Mouse (Mus musculus) megakaryocyte, embryonic 14.5 days (primary cell): ENCODE measurements around the gene Fut9. TPM values are rescaled to one million over a fixed set of nuclear protein-coding genes. Genes with fewer than 3 reads are reported as not detected.

ENCODE experiments used
- H3K27me3 ChIP-seq: replicated peaks from 2 replicates; pipeline ENCODE3; 2012; ENCODE audit warnings: inconsistent platforms
- H3K36me3 ChIP-seq: replicated peaks from 2 replicates; pipeline ENCODE3; 2012; ENCODE audit warnings: low read length, inconsistent platforms, mixed read lengths
- H3K4me1 ChIP-seq: 2 replicates; pipeline ENCODE4 v1.6.1; 2012; ENCODE audit warnings: inconsistent platforms
- H3K4me3 ChIP-seq: replicated peaks from 2 replicates; pipeline ENCODE3; 2012; ENCODE audit warnings: moderate library complexity, mild to moderate bottlenecking, inconsistent platforms
- H3K9me3 ChIP-seq: 2 replicates; pipeline ENCODE4 v1.6.1; 2012; ENCODE audit warnings: inconsistent platforms
- FLI1 ChIP-seq: IDR thresholded peaks from 2 replicates; pipeline ENCODE4 v1.6.1; 2012; ENCODE audit warnings: low read length, inconsistent platforms, mixed read lengths
- GATA1 ChIP-seq: IDR thresholded peaks from 3 replicates; pipeline ENCODE4 v1.6.1; 2012; ENCODE audit warnings: mixed read lengths, low read length, inconsistent platforms, borderline replicate concordance
- polyA plus RNA-seq: library from polyadenylated mRNA; stranded (reverse); fragments of >175 nt; gene quantifications from 2 replicates; pipeline ENCODE4 v1.2.3, GENCODE M21; 2012; ENCODE audit warnings: low replicate concordance; ENCODE audit not compliant: insufficient read depth

The Fut9 gene
- polyA plus RNA-seq, 1 experiment: not detected

- Histone ChIP-seq H3K27me3 (no peaks in the 10 kb centered on the region), H3K36me3 (no peaks in the 10 kb centered on the region), H3K4me3 (no peak overlapping the region), H3K9me3 (peaks cover 9% of the 10 kb centered on the region; the same call in 1 of the 2 replicates), H3K4me1 (no peaks in the 10 kb centered on the region)
- no peak for TF ChIP-seq FLI1
- no peak for TF ChIP-seq GATA1
These were observed 182.7 kb downstream of the Fut9 start for GRCm38 (mm10) chr4:25617301-25617700.

GRCm38 (mm10) chr4:25613426-25613825 lies 186.6 kb downstream of the Fut9 start:
- no peaks in the 10 kb centered on the region for H3K4me1 ChIP-seq

GRCm38 (mm10) chr4:25610481-25610880 lies 189.6 kb downstream of the Fut9 start:
- Histone ChIP-seq H3K9me3 (no peaks in the 10 kb centered on the region), H3K36me3 (no peaks in the 10 kb centered on the region), H3K4me3 (no peak overlapping the region), H3K4me1 (no peaks in the 10 kb centered on the region), H3K27me3 (no peaks in the 10 kb centered on the region)
- TF ChIP-seq FLI1: no peak
- no peak for TF ChIP-seq GATA1

More at GRCm38 (mm10) chr4:25613426-25613825, 186.6 kb downstream of the Fut9 start:
- Histone ChIP-seq H3K36me3 (no peaks in the 10 kb centered on the region), H3K27me3 (no peaks in the 10 kb centered on the region), H3K9me3 (no peaks in the 10 kb centered on the region), H3K4me3 (no peak overlapping the region)
- no peak for TF ChIP-seq FLI1
- no peak for TF ChIP-seq GATA1

GRCm38 (mm10) chr4:25593218-25593617 lies 206.8 kb downstream of the Fut9 start:
- no peaks in the 10 kb centered on the region for H3K36me3 ChIP-seq
- no peak for TF ChIP-seq FLI1
- TF ChIP-seq GATA1: no peak

More at GRCm38 (mm10) chr4:25593218-25593617, 206.8 kb downstream of the Fut9 start:
- no peaks in the 10 kb centered on the region for H3K4me1 ChIP-seq
- no peak overlapping the region for H3K4me3 ChIP-seq
- H3K9me3 ChIP-seq: peaks cover 4% of the 10 kb centered on the region
- H3K27me3 ChIP-seq: no peaks in the 10 kb centered on the region
